Mouse (Mus musculus): ENCODE results near the gene Capn13.

DNA sequence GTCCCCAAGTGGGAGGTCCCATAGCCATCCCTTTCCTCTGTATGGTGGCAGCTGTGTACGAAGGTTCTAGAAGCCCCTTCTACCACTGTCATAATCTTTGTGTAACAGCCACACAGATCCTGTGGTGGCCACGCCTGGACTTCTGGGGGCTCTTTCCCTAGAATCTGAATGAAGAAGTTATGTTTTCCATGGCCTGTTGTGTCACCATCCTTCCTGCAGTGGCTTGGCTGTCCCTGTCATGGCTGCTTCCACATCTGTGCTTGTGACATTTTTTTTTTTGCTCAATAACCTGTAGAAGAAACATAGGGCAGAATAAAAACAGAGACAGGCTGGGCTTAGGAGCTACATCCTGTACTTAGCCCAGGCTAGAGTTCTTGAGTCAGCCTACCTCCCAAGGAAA lies at the start of gene Capn13:
- TF ChIP-seq CTCF (IDR thresholded peaks at IDR 0.05) (no peak), POLR2A (IDR thresholded peaks at IDR 0.05; ENCODE audit: insufficient read depth, low read depth, low read length) (no peak)

All from heart, adult 2 months (tissue).